Mouse (Mus musculus) spleen, adult 2 months (tissue): ENCODE data around the gene Ddr2. TPM values are rescaled to one million over a fixed set of nuclear protein-coding genes. Genes with fewer than 3 reads are reported as not detected.
A peak's percentile ranks its signal among the peaks of the same experiment; 100 is the strongest.

Experiments
- DNase-seq, 2 experiments: peaks; one replicate each; pipeline versions ENCODE4 v3.0.0 to v3.0.0-alpha.2; 2012 to 2021; ENCODE audit warnings: low spot score in 2 of 2, low read depth in 1 of 2
- H3K27ac ChIP-seq: fragments of 200-500 bp; 2 replicates; pipeline ENCODE4 v1.5.1; 2012; ENCODE audit warnings: low read length, inconsistent platforms; ENCODE audit not compliant: insufficient read depth
- H3K27me3 ChIP-seq: fragments of 200-500 bp; 2 replicates; pipeline ENCODE4 v1.6.1; 2012; ENCODE audit warnings: mild to moderate bottlenecking, moderate library complexity, low read length, inconsistent platforms; ENCODE audit not compliant: control insufficient read depth, insufficient read depth
- H3K36me3 ChIP-seq: fragments of 200-500 bp; 2 replicates; pipeline ENCODE4 v1.6.1; 2012; ENCODE audit warnings: mild to moderate bottlenecking, low read length, inconsistent platforms; ENCODE audit not compliant: control insufficient read depth, insufficient read depth
- H3K4me1 ChIP-seq: fragments of 200-500 bp; 2 replicates; pipeline ENCODE4 v1.6.1; 2011; ENCODE audit warnings: inconsistent platforms; ENCODE audit not compliant: control insufficient read depth, insufficient read depth, insufficient read length
- H3K4me3 ChIP-seq: fragments of 200-500 bp; 2 replicates; pipeline ENCODE4 v1.5.1; 2011; ENCODE audit warnings: mild to moderate bottlenecking, inconsistent platforms; ENCODE audit not compliant: insufficient read depth, insufficient read length; ENCODE audit errors: extremely low read depth
- CTCF ChIP-seq: fragments of 200-500 bp; IDR thresholded peaks from 2 replicates; pipeline ENCODE4 v1.5.1; 2011; ENCODE audit warnings: mild to moderate bottlenecking, inconsistent platforms; ENCODE audit not compliant: insufficient read depth, insufficient read length, insufficient replicate concordance; ENCODE audit errors: extremely low read depth
- POLR2A ChIP-seq: fragments of 200-500 bp; IDR thresholded peaks from 2 replicates; pipeline ENCODE4 v1.6.1; 2011; ENCODE audit warnings: low read depth, low read length, inconsistent platforms
- WGBS: fragments of 180-500 bp; shearing (Covaris S2); methylation state at CpG from one replicate; pipeline ENCODE4 v1.1.7; 2018; 5-methylcytosine and 5-hydroxymethylcytosine counted together
- polyA plus RNA-seq: library from polyadenylated mRNA; depleted of rRNA; stranded (reverse); fragments of >200 nt; gene quantifications from 2 replicates; pipeline ENCODE4 v1.2.3, GENCODE M21; 2012

Ddr2 gene
- polyA plus RNA-seq, 1 experiment, result 2.3 TPM

DNA sequence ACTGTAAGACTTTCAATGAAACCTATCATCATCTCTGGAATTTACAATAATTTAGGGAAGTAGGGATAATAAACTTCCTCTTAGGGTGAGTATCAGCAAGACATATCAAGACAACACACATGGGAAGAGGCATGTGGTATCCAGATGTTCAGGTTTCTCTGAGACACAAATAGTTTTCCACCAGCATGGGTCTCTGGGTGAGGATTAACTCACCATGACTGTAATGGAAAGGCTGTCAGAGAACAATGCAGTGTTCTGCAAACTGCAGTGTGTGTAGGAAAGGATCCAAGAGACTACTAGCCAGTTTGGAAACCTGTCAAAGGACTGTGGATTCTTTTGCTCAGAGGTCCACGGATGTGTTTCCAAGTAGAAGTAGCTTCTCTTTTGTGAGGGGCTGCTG, 124.4 kb downstream of the Ddr2 start:
- WGBS, result 65% methylated on average over 1 of the region's 1 CpGs
- no peak for DNase-seq
- Histone ChIP-seq H3K27ac (no peak overlapping the region), H3K36me3 (no peaks in the 10 kb centered on the region), H3K4me1 (no peaks in the 10 kb centered on the region), H3K27me3 (no peaks in the 10 kb centered on the region), H3K4me3 (no peak overlapping the region)
- TF ChIP-seq POLR2A, result no peak
- TF ChIP-seq CTCF, result no peak

DNA sequence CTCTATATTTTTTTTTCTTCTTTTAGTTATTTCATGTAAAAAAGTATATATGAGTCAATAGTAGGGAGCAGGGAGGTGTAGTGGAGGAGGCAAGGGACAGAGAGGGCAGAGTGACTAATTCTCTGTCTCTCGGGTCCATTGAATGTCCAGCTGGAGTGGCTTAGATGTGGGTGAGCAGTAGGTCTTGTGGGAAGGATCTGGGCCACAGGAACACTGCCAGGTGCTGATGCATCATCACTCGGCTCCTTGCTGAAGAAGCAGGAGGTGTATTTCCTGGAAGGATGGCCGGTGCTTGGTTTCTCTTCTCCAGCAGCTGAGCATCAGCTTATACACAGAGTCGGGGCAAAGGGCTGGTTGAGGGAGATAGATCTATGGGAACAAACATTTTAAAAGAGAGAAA, 132.9 kb downstream of the Ddr2 start:
- no peaks in the 10 kb centered on the region for H3K36me3 ChIP-seq
- no peak overlapping the region for H3K4me3 ChIP-seq
- DNase-seq, result no peak
- H3K27me3 ChIP-seq, result no peaks in the 10 kb centered on the region
- TF ChIP-seq CTCF (no peak), POLR2A (no peak)
- no peaks in the 10 kb centered on the region for H3K4me1 ChIP-seq
- WGBS, result 79% methylated on average over 4 of the region's 4 CpGs
- H3K27ac ChIP-seq, result no peak overlapping the region

DNA sequence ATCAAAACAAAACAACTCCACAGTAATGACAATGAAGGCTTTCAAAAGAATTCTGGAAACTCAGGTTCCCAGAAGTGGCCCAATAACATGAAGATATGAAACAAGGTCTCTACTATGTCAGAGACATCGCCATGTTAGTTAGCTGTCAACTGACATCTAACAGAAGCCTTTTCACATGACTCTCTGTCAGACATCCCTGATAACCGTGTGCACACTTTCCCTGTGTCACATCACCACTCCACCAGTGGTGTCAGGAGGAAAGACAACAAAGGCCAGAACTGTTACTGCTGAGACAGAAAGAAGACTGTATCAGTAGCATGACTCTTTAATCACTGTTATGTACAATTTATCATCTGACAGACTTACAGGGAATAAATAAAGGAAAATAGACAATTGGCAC, 138.6 kb downstream of the Ddr2 start:
- Histone ChIP-seq H3K4me1 (no peaks in the 10 kb centered on the region), H3K27me3 (no peaks in the 10 kb centered on the region), H3K27ac (no peak overlapping the region), H3K36me3 (no peaks in the 10 kb centered on the region), H3K4me3 (no peak overlapping the region)
- TF ChIP-seq CTCF (no peak), POLR2A (no peak)
- WGBS, result 80% methylated on average over 2 of the region's 2 CpGs
- no peak for DNase-seq

DNA sequence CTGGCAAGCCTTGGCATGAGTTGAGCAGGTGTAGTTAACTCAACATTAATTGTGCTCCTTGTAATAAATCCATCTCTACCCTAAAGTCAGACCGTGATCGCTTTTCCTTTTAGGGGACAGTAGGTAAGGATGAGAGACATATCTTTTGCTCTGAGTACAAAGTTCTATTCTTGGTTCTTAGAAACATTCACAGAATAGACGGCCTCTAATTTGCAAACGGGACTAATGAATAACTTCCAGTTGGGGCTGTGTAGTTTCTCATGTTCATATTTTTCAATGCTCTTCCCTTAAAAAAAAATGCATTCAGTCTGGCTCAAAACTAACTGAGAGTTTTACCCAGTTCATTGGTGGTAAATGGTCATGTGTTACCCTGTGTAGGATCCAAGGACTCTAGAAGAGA, 139.6 kb downstream of the Ddr2 start:
- Histone ChIP-seq H3K36me3 (no peaks in the 10 kb centered on the region), H3K4me1 (no peaks in the 10 kb centered on the region), H3K4me3 (no peak overlapping the region), H3K27me3 (no peaks in the 10 kb centered on the region), H3K27ac (no peak overlapping the region)
- no peak for DNase-seq
- WGBS, result 94% methylated on average over 4 of the region's 4 CpGs
- no peak for TF ChIP-seq CTCF
- no peak for TF ChIP-seq POLR2A

DNA sequence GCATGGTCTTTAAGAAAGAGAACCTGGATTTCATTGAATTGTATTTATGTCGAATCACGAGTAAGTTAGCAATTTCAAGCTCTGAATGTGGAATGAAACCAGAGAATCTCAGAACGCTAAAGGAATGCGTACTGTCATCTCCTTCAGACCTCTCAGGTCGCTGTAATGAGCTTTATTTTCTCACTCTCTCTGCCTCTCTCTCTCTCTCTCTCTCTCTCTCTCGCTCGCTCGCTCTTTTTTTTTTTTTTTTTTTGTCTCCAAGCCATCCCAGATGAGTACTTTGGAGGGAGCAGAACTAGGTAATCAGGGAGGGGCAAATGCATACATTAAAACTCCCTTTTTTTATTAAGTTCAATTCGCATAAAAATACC, 141.1 kb downstream of the Ddr2 start:
- H3K27me3 ChIP-seq, result no peaks in the 10 kb centered on the region
- 1% methylated on average over 9 of the region's 9 CpGs for WGBS
- no peaks in the 10 kb centered on the region for H3K4me1 ChIP-seq
- H3K36me3 ChIP-seq, result no peaks in the 10 kb centered on the region; the same call in none of the 2 replicates
- H3K4me3 ChIP-seq, result peak overlapping the region; percentile 66
- DNase-seq, result no peak
- no peak overlapping the region for H3K27ac ChIP-seq
- TF ChIP-seq CTCF (no peak), POLR2A (no peak)

DNA sequence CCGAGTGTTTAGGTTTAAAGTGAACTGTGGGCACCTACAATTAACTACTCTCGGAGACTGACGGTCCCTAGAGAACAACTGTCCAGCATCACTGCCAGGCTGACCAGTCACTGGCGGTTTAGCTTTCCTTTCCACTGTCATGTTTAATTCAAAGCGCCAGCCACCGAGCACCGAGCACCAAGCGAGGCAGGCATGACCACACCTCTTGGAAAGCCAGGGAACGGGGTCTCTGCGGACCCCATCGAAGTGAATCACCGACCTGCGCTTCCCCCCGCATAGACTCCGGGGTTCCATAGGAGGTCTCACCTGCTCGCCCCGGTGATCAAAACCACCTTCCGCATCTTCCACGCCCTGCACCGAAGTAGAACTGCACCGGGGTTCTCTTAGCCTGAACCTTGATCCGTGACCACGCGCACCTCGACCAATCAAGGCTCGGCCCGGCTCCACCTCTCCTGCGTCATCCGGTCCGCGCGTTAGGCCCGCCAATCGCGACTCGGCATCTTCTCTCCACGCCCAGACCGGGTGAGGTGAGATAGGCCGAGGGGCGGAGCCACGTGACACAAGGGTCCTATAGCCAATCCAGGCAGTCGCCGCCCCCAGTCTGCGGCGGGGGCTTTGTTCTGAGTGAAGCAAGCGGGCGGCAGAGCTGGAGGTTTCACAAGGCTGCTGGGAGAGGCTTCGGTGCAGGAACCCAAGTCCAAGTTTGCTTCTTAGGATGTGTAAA, 141.6 kb downstream of the Ddr2 start, which contains the start of gene Hsd17b7:
Gene Hsd17b7, minus strand, starts transcription at position 450 of the 724 bp plus-strand sequence.
- H3K27me3 ChIP-seq, result no peaks in the 10 kb centered on the region
- peak within 1 kb of the TSS; percentile 66 for H3K4me3 ChIP-seq
- no peak within 1 kb of the TSS for H3K27ac ChIP-seq
- H3K4me1 ChIP-seq, result no peaks in the 10 kb centered on the region
- peak; percentile 37; the same call in 1 of the 2 replicates for TF ChIP-seq POLR2A
- TF ChIP-seq CTCF, result no peak
- 1% methylated on average over 48 of the region's 48 CpGs for WGBS
- DNase-seq, result peak; percentile 95 to 98
- H3K36me3 ChIP-seq, result no peaks in the 10 kb centered on the region; the same call in none of the 2 replicates

DNA sequence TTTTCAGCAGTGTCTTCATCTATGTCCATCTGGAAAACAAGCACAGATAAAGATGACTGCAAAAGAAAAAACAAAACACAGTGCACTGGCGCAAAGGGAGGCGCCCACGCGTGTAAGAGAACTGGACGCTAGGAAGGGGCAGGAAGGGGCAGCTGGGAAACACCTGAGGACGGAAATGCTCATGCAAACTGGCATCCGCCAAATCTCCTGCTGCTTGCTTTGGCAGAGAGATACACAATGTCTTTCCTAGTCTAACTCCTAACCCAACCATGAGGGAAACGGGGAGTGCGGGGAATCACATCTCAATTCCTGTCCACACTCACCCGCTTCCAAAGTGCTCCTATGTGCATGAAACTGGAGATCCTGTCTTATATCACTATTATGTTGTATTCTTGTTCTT, 157.5 kb downstream of the Ddr2 start:
- 94% methylated on average over 10 of the region's 10 CpGs for WGBS
- no peak overlapping the region for H3K27ac ChIP-seq
- TF ChIP-seq CTCF (no peak), POLR2A (no peak)
- H3K4me3 ChIP-seq, result no peak overlapping the region
- H3K36me3 ChIP-seq, result peaks cover 12% of the 10 kb centered on the region
- no peaks in the 10 kb centered on the region for H3K4me1 ChIP-seq
- H3K27me3 ChIP-seq, result no peaks in the 10 kb centered on the region
- no peak for DNase-seq
